Mouse (Mus musculus): ENCODE results near the gene Zbtb20. TPM values are rescaled to one million over a fixed set of nuclear protein-coding genes. Genes with fewer than 3 reads are reported as not detected.
A peak's percentile ranks its signal among the peaks of the same experiment; 100 is the strongest.

The Zbtb20 gene
- polyA plus RNA-seq, 1 experiment from 2014 or later = 6.6 TPM

GRCm38 (mm10) chr16:43572766-43573165, 697.1 kb downstream of the Zbtb20 start:
- no peak for DNase-seq (ENCODE audit: low spot score)
- WGBS = 72% methylated on average over 10 of the region's 10 CpGs
- Histone ChIP-seq H3K4me2 (no peak overlapping the region), H3K27me3 (replicated peaks; ENCODE audit: control insufficient read depth, insufficient read depth, low read length) (no peaks in the 10 kb centered on the region), H3K4me3 (ENCODE audit: low read depth, low read length) (no peak overlapping the region), H3K9me3 (ENCODE audit: control insufficient read depth, low read length) (no peaks in the 10 kb centered on the region), H3K36me3 (ENCODE audit: control insufficient read depth, insufficient read depth, low read length) (no peaks in the 10 kb centered on the region), H3K9ac (ENCODE audit: low read depth, low read length) (no peak overlapping the region), H3K27ac (ENCODE audit: low read depth, low read length) (no peak overlapping the region), H3K4me1 (replicated peaks; ENCODE audit: control insufficient read depth, insufficient read depth, low read length) (peaks cover 8% of the 10 kb centered on the region; the same call in 1 of the 2 replicates)
- ATAC-seq (replicated peaks; ENCODE audit: low FRiP score) = no peak

- H3K4me3 ChIP-seq (ENCODE audit: low read depth, low read length) = no peak overlapping the region
- H3K9ac ChIP-seq (ENCODE audit: low read depth, low read length) = no peak overlapping the region
- no peaks in the 10 kb centered on the region for H3K9me3 ChIP-seq (ENCODE audit: control insufficient read depth, low read length)
- H3K4me2 ChIP-seq = no peak overlapping the region
- no peak overlapping the region for H3K27ac ChIP-seq (ENCODE audit: low read depth, low read length)
- H3K27me3 ChIP-seq (replicated peaks; ENCODE audit: control insufficient read depth, insufficient read depth, low read length) = no peaks in the 10 kb centered on the region
- H3K4me1 ChIP-seq (replicated peaks; ENCODE audit: control insufficient read depth, insufficient read depth, low read length) = peaks cover 8% of the 10 kb centered on the region; the same call in 1 of the 2 replicates
- ATAC-seq (replicated peaks; ENCODE audit: low FRiP score) = no peak
- no peaks in the 10 kb centered on the region for H3K36me3 ChIP-seq (ENCODE audit: control insufficient read depth, insufficient read depth, low read length)
- DNase-seq (ENCODE audit: low spot score) = no peak
- WGBS = 77% methylated on average over 14 of the region's 14 CpGs
Observed at GRCm38 (mm10) chr16:43573181-43573833, 697.6 kb downstream of the Zbtb20 start.

GRCm38 (mm10) chr16:43574006-43574764, 698.5 kb downstream of the Zbtb20 start:
- Histone ChIP-seq H3K9me3 (ENCODE audit: control insufficient read depth, low read length) (no peaks in the 10 kb centered on the region), H3K4me1 (replicated peaks; ENCODE audit: control insufficient read depth, insufficient read depth, low read length) (peaks cover 8% of the 10 kb centered on the region; the same call in 1 of the 2 replicates), H3K36me3 (ENCODE audit: control insufficient read depth, insufficient read depth, low read length) (no peaks in the 10 kb centered on the region), H3K4me3 (ENCODE audit: low read depth, low read length) (no peak overlapping the region), H3K27ac (ENCODE audit: low read depth, low read length) (no peak overlapping the region), H3K9ac (ENCODE audit: low read depth, low read length) (no peak overlapping the region), H3K27me3 (replicated peaks; ENCODE audit: control insufficient read depth, insufficient read depth, low read length) (no peaks in the 10 kb centered on the region), H3K4me2 (no peak overlapping the region)
- DNase-seq (ENCODE audit: low spot score) (no peak), ATAC-seq (replicated peaks; ENCODE audit: low FRiP score) (peak; percentile 62; the same call in 1 of the 2 replicates)
- WGBS = 46% methylated on average over 7 of the region's 7 CpGs

GRCm38 (mm10) chr16:43575066-43575465, 699.4 kb downstream of the Zbtb20 start:
- Histone ChIP-seq H3K27ac (ENCODE audit: low read depth, low read length) (no peak overlapping the region), H3K4me3 (ENCODE audit: low read depth, low read length) (no peak overlapping the region), H3K27me3 (replicated peaks; ENCODE audit: control insufficient read depth, insufficient read depth, low read length) (no peaks in the 10 kb centered on the region), H3K9ac (ENCODE audit: low read depth, low read length) (no peak overlapping the region), H3K36me3 (ENCODE audit: control insufficient read depth, insufficient read depth, low read length) (no peaks in the 10 kb centered on the region), H3K4me2 (no peak overlapping the region), H3K4me1 (replicated peaks; ENCODE audit: control insufficient read depth, insufficient read depth, low read length) (peaks cover 8% of the 10 kb centered on the region; the same call in 1 of the 2 replicates), H3K9me3 (ENCODE audit: control insufficient read depth, low read length) (no peaks in the 10 kb centered on the region)
- DNase-seq (ENCODE audit: low spot score) (no peak), ATAC-seq (replicated peaks; ENCODE audit: low FRiP score) (no peak)
- 50% methylated on average over 4 of the region's 4 CpGs for WGBS

GRCm38 (mm10) chr16:43575507-43575906, 699.8 kb downstream of the Zbtb20 start:
- Histone ChIP-seq H3K4me3 (ENCODE audit: low read depth, low read length) (no peak overlapping the region), H3K27ac (ENCODE audit: low read depth, low read length) (no peak overlapping the region), H3K9me3 (ENCODE audit: control insufficient read depth, low read length) (no peaks in the 10 kb centered on the region), H3K4me1 (replicated peaks; ENCODE audit: control insufficient read depth, insufficient read depth, low read length) (peaks cover 8% of the 10 kb centered on the region; the same call in 1 of the 2 replicates), H3K27me3 (replicated peaks; ENCODE audit: control insufficient read depth, insufficient read depth, low read length) (no peaks in the 10 kb centered on the region), H3K4me2 (no peak overlapping the region), H3K9ac (ENCODE audit: low read depth, low read length) (no peak overlapping the region), H3K36me3 (ENCODE audit: control insufficient read depth, insufficient read depth, low read length) (no peaks in the 10 kb centered on the region)
- WGBS = 20% methylated on average over 9 of the region's 9 CpGs
- DNase-seq (ENCODE audit: low spot score) = no peak
- ATAC-seq (replicated peaks; ENCODE audit: low FRiP score) = no peak

- Histone ChIP-seq H3K27ac (ENCODE audit: low read depth, low read length) (no peak overlapping the region), H3K9ac (ENCODE audit: low read depth, low read length) (no peak overlapping the region), H3K27me3 (replicated peaks; ENCODE audit: control insufficient read depth, insufficient read depth, low read length) (no peaks in the 10 kb centered on the region), H3K4me1 (replicated peaks; ENCODE audit: control insufficient read depth, insufficient read depth, low read length) (peaks cover 8% of the 10 kb centered on the region; the same call in 1 of the 2 replicates), H3K36me3 (ENCODE audit: control insufficient read depth, insufficient read depth, low read length) (no peaks in the 10 kb centered on the region), H3K4me3 (ENCODE audit: low read depth, low read length) (no peak overlapping the region), H3K4me2 (no peak overlapping the region), H3K9me3 (ENCODE audit: control insufficient read depth, low read length) (no peaks in the 10 kb centered on the region)
- ATAC-seq (replicated peaks; ENCODE audit: low FRiP score) = no peak
- WGBS = 25% methylated on average over 10 of the region's 10 CpGs
- DNase-seq (ENCODE audit: low spot score) = no peak
Observed at GRCm38 (mm10) chr16:43577399-43577798, 701.7 kb downstream of the Zbtb20 start.

- peaks cover 8% of the 10 kb centered on the region; the same call in 1 of the 2 replicates for H3K4me1 ChIP-seq (replicated peaks; ENCODE audit: control insufficient read depth, insufficient read depth, low read length)
- no peak overlapping the region for H3K4me3 ChIP-seq (ENCODE audit: low read depth, low read length)
- H3K27ac ChIP-seq (ENCODE audit: low read depth, low read length) = no peak overlapping the region
- no peak for DNase-seq (ENCODE audit: low spot score)
- H3K27me3 ChIP-seq (replicated peaks; ENCODE audit: control insufficient read depth, insufficient read depth, low read length) = no peaks in the 10 kb centered on the region
- no peak overlapping the region for H3K9ac ChIP-seq (ENCODE audit: low read depth, low read length)
- WGBS = 42% methylated on average over 5 of the region's 5 CpGs
- ATAC-seq (replicated peaks; ENCODE audit: low FRiP score) = no peak
- no peak overlapping the region for H3K4me2 ChIP-seq
- H3K36me3 ChIP-seq (ENCODE audit: control insufficient read depth, insufficient read depth, low read length) = no peaks in the 10 kb centered on the region
- no peaks in the 10 kb centered on the region for H3K9me3 ChIP-seq (ENCODE audit: control insufficient read depth, low read length)
Observed at GRCm38 (mm10) chr16:43578351-43578750, 702.7 kb downstream of the Zbtb20 start.

- H3K27ac ChIP-seq (ENCODE audit: low read depth, low read length) = no peak overlapping the region
- ATAC-seq (replicated peaks; ENCODE audit: low FRiP score) (no peak), DNase-seq (ENCODE audit: low spot score) (no peak)
- H3K4me3 ChIP-seq (ENCODE audit: low read depth, low read length) = no peak overlapping the region
- 86% methylated on average over 4 of the region's 4 CpGs for WGBS
- H3K36me3 ChIP-seq (ENCODE audit: control insufficient read depth, insufficient read depth, low read length) = no peaks in the 10 kb centered on the region
- H3K9me3 ChIP-seq (ENCODE audit: control insufficient read depth, low read length) = no peaks in the 10 kb centered on the region
- no peak overlapping the region for H3K4me2 ChIP-seq
- H3K9ac ChIP-seq (ENCODE audit: low read depth, low read length) = no peak overlapping the region
- peaks cover 8% of the 10 kb centered on the region; the same call in 1 of the 2 replicates for H3K4me1 ChIP-seq (replicated peaks; ENCODE audit: control insufficient read depth, insufficient read depth, low read length)
- H3K27me3 ChIP-seq (replicated peaks; ENCODE audit: control insufficient read depth, insufficient read depth, low read length) = no peaks in the 10 kb centered on the region
Observed at GRCm38 (mm10) chr16:43579111-43579510, 703.4 kb downstream of the Zbtb20 start.

Measured in liver, embryonic 11.5 days (tissue).